ENCODE assay signal across 21 mouse cellular contexts in genomic region chr11:84027231-84027630, GRCm38 (mm10). TPM values are rescaled to one million over a fixed set of nuclear protein-coding genes. Genes with fewer than 3 reads are reported as not detected.
DNase-seq lines count a peak whose midpoint lies in the region; ATAC-seq and TF ChIP-seq lines count a peak whose summit lies in the region.
"Had no signal": no experiment of that assay in that cellular context is flagged by ENCODE, and none has a peak within 500 bp of the region (broad histone marks: within the 10 kb centered on the region; RNA-seq: fewer than 3 reads in every experiment).

No protein-coding gene starts in this region.

- peak overlapping the region; percentile 78 for H3K27ac ChIP-seq in layer of hippocampus, adult 2 months
- H3K27ac ChIP-seq: embryonic facial prominence, embryonic 12.5 days; forebrain, embryonic 12.5 days; hindbrain, embryonic 12.5 days had no signal

- peak; percentile 37 for ATAC-seq in Patski
- ATAC-seq: hindbrain, embryonic 16.5 days had no signal

- TF ChIP-seq CTCF in layer of hippocampus, adult 2 months (conservative IDR thresholded peaks at IDR 0.05): no peak
- no peak for TF ChIP-seq CTCF in Patski (IDR thresholded peaks at IDR 0.05)

- intact Hi-C loops in left cerebral cortex, postnatal 14 days (cut with DNase I): no loop called here

- H3K27me3 ChIP-seq in Patski: no peaks in the 10 kb centered on the region
- H3K27me3 ChIP-seq: embryonic facial prominence, embryonic 12.5 days; forebrain, embryonic 12.5 days; hindbrain, embryonic 12.5 days had no signal

- H3K4me3 ChIP-seq in layer of hippocampus, adult 2 months: no peak overlapping the region
- H3K4me3 ChIP-seq: embryonic facial prominence, embryonic 12.5 days; forebrain, embryonic 12.5 days; gastrocnemius, adult 2 months; hindbrain, embryonic 12.5 days had no signal

- DNase-seq in layer of hippocampus, adult 2 months (ENCODE audit: low spot score in 2 of 2): no peak
- no peak for DNase-seq in layer of hippocampus, postnatal 10 days (ENCODE audit: low spot score in 2 of 2)
- peak; percentile 22 for DNase-seq in lung, postnatal 10 days
- no peak for DNase-seq in lung, postnatal 14 days
- DNase-seq in Patski (ENCODE audit: low read depth, low spot score): peak; percentile 53
- DNase-seq in left cerebral cortex, postnatal 14 days (ENCODE audit: low spot score in 2 of 2): no peak
- DNase-seq in adrenal gland, adult 18-20 months (ENCODE audit: low spot score in 2 of 2): no peak
- DNase-seq: adrenal gland, postnatal 10 days; cerebellum, adult 11 months; cerebellum, adult 8-10 months; cerebellum, postnatal 14 days; embryo, embryonic 11 days; gastrocnemius, adult 2 months; gastrocnemius, postnatal 25 days; heart, postnatal 10 days; heart, postnatal 4 days had no signal

- in situ Hi-C loops in Patski (cut with MboI; ENCODE audit: low pct_unique_long_range_greater_than_20kb): no loop called here

- CTCF ChIA-PET in Patski (lab: Charles Lee): no interaction called here

- POLR2A ChIA-PET in Patski (lab: Charles Lee): no interaction called here

RNA-seq across cellular contexts. Expression of gene Dusp14, which starts 41.8 kb away (rescaled TPM):
- total RNA-seq in layer of hippocampus, adult 2 months (2021): 10 to 100 TPM; 30.9 to 36.3 TPM
- 10 to 100 TPM; 15.9 to 17.3 TPM for total RNA-seq in layer of hippocampus, postnatal 10 days (2021)
- polyA plus RNA-seq in Patski (2021): 34.8 TPM
- 10 to 100 TPM; 62.4 to 63.7 TPM for total RNA-seq in left cerebral cortex, postnatal 14 days (2021)
- total RNA-seq in adrenal gland, adult 18-20 months (2021): 10 to 100 TPM in 1 of 2 experiments, 1 to 10 TPM in 1; 6.7 to 19.3 TPM
- total RNA-seq: common myeloid progenitor, adult 5-6 weeks had no signal

Comparison
In these comparisons a context has a peak if more than half of its experiments do, and no peak if none do; other contexts are left out.
1. DNase-seq: peak in lung, postnatal 10 days (single experiment) and Patski (single experiment); none in layer of hippocampus, adult 2 months (0 of 2), layer of hippocampus, postnatal 10 days (0 of 2), lung, postnatal 14 days (single experiment), left cerebral cortex, postnatal 14 days (0 of 2) and adrenal gland, adult 18-20 months (0 of 2).